Mouse (Mus musculus): ENCODE data around the gene Ppp1r12c.
A peak's percentile ranks its signal among the peaks of the same experiment; 100 is the strongest.

DNA sequence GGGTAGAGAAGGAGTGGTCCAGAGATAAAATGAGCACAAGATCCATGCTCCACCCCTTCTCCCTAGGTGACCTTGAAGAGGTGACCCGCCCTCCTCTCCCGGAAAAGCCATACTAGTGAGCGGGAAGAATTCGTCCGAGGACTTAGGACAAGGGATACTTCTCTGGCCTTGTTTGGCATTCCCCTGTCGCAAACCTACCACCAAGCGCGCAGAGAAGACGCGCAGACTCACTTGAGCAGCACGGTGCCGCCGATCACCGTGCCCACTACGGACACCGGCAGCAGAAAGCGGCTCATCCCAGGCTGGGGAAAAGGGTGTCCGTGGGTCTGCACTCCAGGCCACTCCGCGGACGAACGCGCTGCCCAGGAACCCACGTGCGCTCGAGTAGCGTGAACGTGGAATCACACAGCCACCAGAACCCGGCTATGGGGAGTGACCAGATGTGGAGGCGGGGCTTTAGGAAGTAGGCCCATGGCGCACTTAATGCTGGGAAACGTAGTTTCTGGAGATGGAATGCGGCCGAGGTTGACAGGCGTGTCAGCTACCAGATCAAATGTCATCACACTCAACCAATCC, 56.2 kb downstream of the Ppp1r12c start, which contains the start of gene Rdh13:
- TF ChIP-seq CTCF (IDR thresholded peaks at IDR 0.05; ENCODE audit: insufficient read depth, low read depth, low read length) (no peak), POLR2A (IDR thresholded peaks at IDR 0.05; ENCODE audit: insufficient read depth, low read depth, low read length) (peak; percentile 56; the same call in 1 of the 2 replicates)
